Mouse (Mus musculus): Measurements from ENCODE around the gene Efna2. TPM values are rescaled to one million over a fixed set of nuclear protein-coding genes. Genes with fewer than 3 reads are reported as not detected.

Efna2 gene
- polyA plus RNA-seq, 1 experiment from 2014 or later = 50.7 TPM

DNA sequence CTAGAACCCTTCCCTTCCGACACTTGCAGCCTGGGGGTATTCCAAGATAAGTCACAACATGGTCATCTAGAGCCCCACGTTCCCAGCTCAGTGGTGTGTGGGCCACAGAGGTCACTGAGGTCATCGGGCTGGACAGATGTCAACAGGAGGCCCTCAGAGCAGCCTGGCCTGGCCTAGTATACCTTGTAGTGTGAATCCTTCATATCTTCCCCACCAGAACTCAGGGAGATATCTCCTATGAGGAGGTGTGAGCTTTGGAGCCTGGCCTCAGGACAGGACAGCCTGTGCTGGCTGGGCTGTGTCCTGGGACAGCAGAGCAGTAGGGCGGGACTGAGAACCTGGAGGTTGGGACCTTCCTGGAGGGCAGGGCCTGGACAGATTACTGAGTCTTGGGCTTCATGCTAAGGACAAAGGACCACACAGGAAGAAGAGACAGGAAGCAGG is 32.7 kb upstream of the Efna2 start:
- H3K27ac ChIP-seq (ENCODE audit: low read depth, low read length) = 0 out of 2 replicates have a peak overlapping the region, but pooled peaks have one; percentile 5
- H3K9me3 ChIP-seq (ENCODE audit: control insufficient read depth, low read length) = no peaks in the 10 kb centered on the region
- no peak overlapping the region for H3K9ac ChIP-seq (ENCODE audit: low read length)
- DNase-seq (ENCODE audit: low spot score) (no peak), ATAC-seq (replicated peaks; ENCODE audit: low FRiP score) (no peak)
- WGBS = 82% methylated on average over 4 of the region's 4 CpGs
- peaks cover 16% of the 10 kb centered on the region for H3K4me1 ChIP-seq (replicated peaks; ENCODE audit: control insufficient read depth, insufficient read depth, low read length)
- no peak overlapping the region for H3K4me2 ChIP-seq (ENCODE audit: low read depth, low read length, severe bottlenecking)
- peaks cover 4% of the 10 kb centered on the region; the same call in 1 of the 2 replicates for H3K36me3 ChIP-seq (ENCODE audit: control insufficient read depth, insufficient read depth, low read length)
- no peak overlapping the region for H3K4me3 ChIP-seq (ENCODE audit: low read depth, low read length)
- H3K27me3 ChIP-seq (ENCODE audit: control insufficient read depth, insufficient read depth, low read length) = no peaks in the 10 kb centered on the region

DNA sequence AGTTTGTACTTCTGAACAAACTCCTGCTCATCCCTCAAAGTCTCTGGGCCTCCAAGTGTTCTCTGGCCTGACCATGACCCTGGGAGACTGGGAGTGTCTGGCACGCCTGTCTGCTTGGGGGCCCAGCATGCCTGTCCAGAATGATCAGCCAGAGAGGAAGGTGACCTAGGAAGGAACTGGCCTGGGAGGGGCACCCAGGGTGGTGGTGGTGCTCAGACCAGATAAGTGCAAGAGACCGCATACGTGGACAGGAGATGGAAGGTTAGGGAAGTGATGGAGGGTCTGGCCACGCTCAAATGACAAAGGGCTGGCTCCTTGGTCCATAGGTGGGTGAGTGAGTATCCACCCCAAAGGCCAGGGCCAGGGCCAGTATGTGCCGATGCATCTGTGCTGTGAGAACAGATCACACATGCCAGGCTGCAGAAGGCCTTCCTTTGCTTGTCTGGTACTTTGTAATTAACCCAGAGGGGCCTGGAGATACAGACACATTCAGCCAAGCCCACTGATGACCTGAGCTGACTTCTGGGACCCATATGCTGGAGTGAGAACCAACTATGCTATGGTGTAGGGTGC is 32.0 kb upstream of the Efna2 start:
- peak overlapping the region; percentile 95; the same call in 1 of the 2 replicates for H3K9ac ChIP-seq (ENCODE audit: low read length)
- H3K27ac ChIP-seq (ENCODE audit: low read depth, low read length) = peak overlapping the region; percentile 100
- peak overlapping the region; percentile 99 for H3K4me3 ChIP-seq (ENCODE audit: low read depth, low read length)
- H3K4me2 ChIP-seq (ENCODE audit: low read depth, low read length, severe bottlenecking) = peak overlapping the region; percentile 65
- DNase-seq (ENCODE audit: low spot score) (peak; percentile 61), ATAC-seq (replicated peaks; ENCODE audit: low FRiP score) (no peak)
- H3K36me3 ChIP-seq (ENCODE audit: control insufficient read depth, insufficient read depth, low read length) = peaks cover 7% of the 10 kb centered on the region
- no peaks in the 10 kb centered on the region for H3K9me3 ChIP-seq (ENCODE audit: control insufficient read depth, low read length)
- peaks cover 16% of the 10 kb centered on the region for H3K4me1 ChIP-seq (replicated peaks; ENCODE audit: control insufficient read depth, insufficient read depth, low read length)
- H3K27me3 ChIP-seq (ENCODE audit: control insufficient read depth, insufficient read depth, low read length) = no peaks in the 10 kb centered on the region
- WGBS = 75% methylated on average over 5 of the region's 5 CpGs

GRCm38 (mm10) chr10:80147719-80148601 is 31.3 kb upstream of the Efna2 start, which contains the start of gene Midn:
Gene Midn, plus strand, starts transcription at chr10:80148272.
- DNase-seq (ENCODE audit: low spot score) (peak; percentile 88), ATAC-seq (replicated peaks; ENCODE audit: low FRiP score) (peak; percentile 28)
- Histone ChIP-seq H3K4me1 (replicated peaks; ENCODE audit: control insufficient read depth, insufficient read depth, low read length) (peaks cover 19% of the 10 kb centered on the region), H3K4me2 (ENCODE audit: low read depth, low read length, severe bottlenecking) (peak within 1 kb of the TSS; percentile 65), H3K27ac (ENCODE audit: low read depth, low read length) (peak within 1 kb of the TSS; percentile 100), H3K27me3 (ENCODE audit: control insufficient read depth, insufficient read depth, low read length) (no peaks in the 10 kb centered on the region), H3K4me3 (ENCODE audit: low read depth, low read length) (peak within 1 kb of the TSS; percentile 99), H3K9me3 (ENCODE audit: control insufficient read depth, low read length) (no peaks in the 10 kb centered on the region), H3K36me3 (ENCODE audit: control insufficient read depth, insufficient read depth, low read length) (peaks cover 10% of the 10 kb centered on the region), H3K9ac (ENCODE audit: low read length) (peak within 1 kb of the TSS; percentile 95)
- under 1% methylated on average over 37 of the region's 42 CpGs for WGBS

- Histone ChIP-seq H3K36me3 (ENCODE audit: control insufficient read depth, insufficient read depth, low read length) (peaks cover 18% of the 10 kb centered on the region), H3K4me2 (ENCODE audit: low read depth, low read length, severe bottlenecking) (peak overlapping the region; percentile 65), H3K4me3 (ENCODE audit: low read depth, low read length) (peak overlapping the region; percentile 99), H3K27ac (ENCODE audit: low read depth, low read length) (peak overlapping the region; percentile 100), H3K9ac (ENCODE audit: low read length) (peak overlapping the region; percentile 95), H3K9me3 (ENCODE audit: control insufficient read depth, low read length) (no peaks in the 10 kb centered on the region), H3K27me3 (ENCODE audit: control insufficient read depth, insufficient read depth, low read length) (no peaks in the 10 kb centered on the region), H3K4me1 (replicated peaks; ENCODE audit: control insufficient read depth, insufficient read depth, low read length) (peaks cover 26% of the 10 kb centered on the region)
- WGBS = under 1% methylated on average over 56 of the region's 57 CpGs
- DNase-seq (ENCODE audit: low spot score) = peak; percentile 97
- ATAC-seq (replicated peaks; ENCODE audit: low FRiP score) = peak; percentile 45
Observed at GRCm38 (mm10) chr10:80148610-80149290, 30.5 kb upstream of the Efna2 start.

GRCm38 (mm10) chr10:80149291-80150225 is 29.7 kb upstream of the Efna2 start:
- H3K4me3 ChIP-seq (ENCODE audit: low read depth, low read length) = peak overlapping the region; percentile 99
- ATAC-seq (replicated peaks; ENCODE audit: low FRiP score) (peak; percentile 80), DNase-seq (ENCODE audit: low spot score) (peak; percentile 99)
- peak overlapping the region; percentile 73 for H3K4me2 ChIP-seq (ENCODE audit: low read depth, low read length, severe bottlenecking)
- H3K36me3 ChIP-seq (ENCODE audit: control insufficient read depth, insufficient read depth, low read length) = peaks cover 23% of the 10 kb centered on the region
- WGBS = under 1% methylated on average over 88 of the region's 88 CpGs
- H3K9ac ChIP-seq (ENCODE audit: low read length) = peak overlapping the region; percentile 100
- no peaks in the 10 kb centered on the region for H3K9me3 ChIP-seq (ENCODE audit: control insufficient read depth, low read length)
- H3K27me3 ChIP-seq (ENCODE audit: control insufficient read depth, insufficient read depth, low read length) = no peaks in the 10 kb centered on the region
- H3K27ac ChIP-seq (ENCODE audit: low read depth, low read length) = peak overlapping the region; percentile 100
- H3K4me1 ChIP-seq (replicated peaks; ENCODE audit: control insufficient read depth, insufficient read depth, low read length) = peaks cover 33% of the 10 kb centered on the region

DNA sequence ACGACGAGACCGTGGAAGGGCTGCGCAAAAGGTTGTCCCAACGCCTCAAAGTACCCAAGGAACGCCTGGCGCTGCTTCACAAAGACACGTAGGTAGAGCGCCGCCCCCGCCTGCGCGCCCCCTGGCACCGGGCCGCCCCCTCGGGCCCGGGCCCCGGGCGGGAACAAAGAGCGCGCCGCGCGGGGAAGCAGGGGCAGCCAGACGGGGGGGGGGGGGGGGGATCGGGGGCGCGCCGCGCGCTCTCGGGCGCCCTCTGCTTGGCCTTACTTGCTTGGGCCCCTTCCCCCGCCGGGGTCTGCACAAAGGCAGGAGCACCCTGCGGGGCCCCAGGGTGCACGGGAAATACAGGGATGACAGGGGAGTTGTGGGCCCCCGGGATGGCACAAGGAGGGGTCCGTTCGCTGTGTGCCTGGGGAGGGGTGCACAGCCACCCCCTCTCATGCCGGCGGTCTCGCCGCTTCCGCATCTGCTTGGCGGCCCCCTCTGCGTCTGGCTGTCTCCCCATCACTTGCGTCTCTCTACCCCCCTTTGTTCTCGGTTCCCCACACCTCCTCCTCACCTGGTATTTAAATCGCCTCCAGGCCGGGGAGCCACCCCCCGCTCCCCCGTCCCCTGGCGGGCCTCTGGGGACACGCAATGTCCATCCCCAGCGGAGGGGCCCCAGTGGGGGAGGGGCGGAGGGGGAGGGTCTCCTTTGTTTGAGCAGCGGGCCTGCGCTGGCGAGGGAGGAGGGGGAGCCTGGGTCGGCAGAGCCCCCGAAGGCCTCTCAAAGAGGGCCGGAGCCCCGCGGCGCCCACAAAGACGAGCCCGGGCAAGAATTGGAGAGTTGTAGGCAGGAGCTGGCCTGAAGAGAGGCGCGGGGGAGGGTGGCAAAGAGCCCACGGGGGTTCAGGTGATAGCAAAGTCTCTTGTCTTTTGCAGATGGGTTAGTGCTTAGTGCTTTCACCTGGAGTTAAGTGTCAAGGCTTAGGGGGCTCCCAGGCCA is 28.8 kb upstream of the Efna2 start:
- peaks cover 33% of the 10 kb centered on the region for H3K36me3 ChIP-seq (ENCODE audit: control insufficient read depth, insufficient read depth, low read length)
- H3K9me3 ChIP-seq (ENCODE audit: control insufficient read depth, low read length) = no peaks in the 10 kb centered on the region
- peak overlapping the region; percentile 99 for H3K4me3 ChIP-seq (ENCODE audit: low read depth, low read length)
- H3K9ac ChIP-seq (ENCODE audit: low read length) = peak overlapping the region; percentile 100
- WGBS = under 1% methylated on average over 55 of the region's 71 CpGs
- peak overlapping the region; percentile 99 for H3K27ac ChIP-seq (ENCODE audit: low read depth, low read length)
- DNase-seq (ENCODE audit: low spot score) (peak; percentile 97), ATAC-seq (replicated peaks; ENCODE audit: low FRiP score) (peak; percentile 22)
- H3K4me2 ChIP-seq (ENCODE audit: low read depth, low read length, severe bottlenecking) = peak overlapping the region; percentile 73
- H3K27me3 ChIP-seq (ENCODE audit: control insufficient read depth, insufficient read depth, low read length) = no peaks in the 10 kb centered on the region
- peaks cover 39% of the 10 kb centered on the region for H3K4me1 ChIP-seq (replicated peaks; ENCODE audit: control insufficient read depth, insufficient read depth, low read length)

Measured in forebrain, embryonic 11.5 days (tissue).